Mouse (Mus musculus): ENCODE measurements around the gene Atf7. TPM values are rescaled to one million over a fixed set of nuclear protein-coding genes. Genes with fewer than 3 reads are reported as not detected.
"Not testable (repeated sequence)": the region's sequence is repeated elsewhere in the genome, so short reads cannot be mapped to it uniquely, and the experiment has no call there.

The Atf7 gene
- total RNA-seq, 1 experiment from 2014 or later: 74.3 TPM

DNA sequence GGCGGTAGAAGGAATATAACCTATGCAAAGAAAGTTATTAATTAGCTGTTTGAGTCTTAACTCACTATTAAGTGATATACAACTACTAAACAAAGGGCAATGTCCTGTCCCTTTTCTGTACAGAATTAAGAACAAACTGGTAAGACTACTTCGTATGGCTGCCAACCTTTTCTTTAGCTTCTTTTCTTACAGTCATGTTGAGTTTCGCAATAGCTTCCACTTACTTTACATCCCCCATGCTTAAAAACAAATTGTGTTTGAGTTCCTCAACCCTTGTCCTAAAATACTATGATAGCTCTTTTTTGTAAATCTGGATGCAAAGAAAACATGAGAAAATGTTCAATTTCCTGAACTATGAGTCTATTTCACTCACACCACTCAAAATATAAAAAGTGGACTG is 2.1 kb downstream of the Atf7 start:
- ATAC-seq (ENCODE audit: extremely low read depth, insufficient number of reproducible peaks, low FRiP score, poor library complexity, severe bottlenecking): no peak

GRCm38 (mm10) chr15:102622536-102622935 is 2.7 kb downstream of the Atf7 start:
- ATAC-seq (ENCODE audit: extremely low read depth, insufficient number of reproducible peaks, low FRiP score, poor library complexity, severe bottlenecking): no peak

GRCm38 (mm10) chr15:102620765-102621164 is 4.5 kb downstream of the Atf7 start:
- ATAC-seq (ENCODE audit: extremely low read depth, insufficient number of reproducible peaks, low FRiP score, poor library complexity, severe bottlenecking): no peak

DNA sequence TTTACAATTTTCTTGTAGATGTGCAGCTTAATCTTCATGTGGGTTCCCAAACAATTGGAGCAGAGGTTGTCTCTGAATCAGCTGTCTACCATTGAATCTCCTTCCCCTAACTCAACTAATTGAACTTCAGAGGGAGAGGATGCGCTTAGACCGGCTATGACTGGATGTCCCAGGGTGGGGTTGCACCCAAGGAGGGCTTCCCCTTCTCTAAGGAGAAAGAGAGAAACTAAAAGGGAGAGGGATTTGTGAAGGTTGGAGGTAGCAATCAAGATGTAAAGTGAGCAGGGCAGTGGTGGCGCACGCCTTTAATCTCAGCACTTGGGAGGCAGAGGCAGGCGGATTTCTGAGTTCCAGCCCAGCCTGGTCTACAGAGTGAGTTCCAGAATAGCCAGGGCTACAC is 5.8 kb downstream of the Atf7 start:
- ATAC-seq (ENCODE audit: extremely low read depth, insufficient number of reproducible peaks, low FRiP score, poor library complexity, severe bottlenecking): no peak

GRCm38 (mm10) chr15:102617654-102618053 is 7.6 kb downstream of the Atf7 start:
- peak; percentile 71; the same call in 1 of the 2 replicates for ATAC-seq (ENCODE audit: extremely low read depth, insufficient number of reproducible peaks, low FRiP score, poor library complexity, severe bottlenecking)

DNA sequence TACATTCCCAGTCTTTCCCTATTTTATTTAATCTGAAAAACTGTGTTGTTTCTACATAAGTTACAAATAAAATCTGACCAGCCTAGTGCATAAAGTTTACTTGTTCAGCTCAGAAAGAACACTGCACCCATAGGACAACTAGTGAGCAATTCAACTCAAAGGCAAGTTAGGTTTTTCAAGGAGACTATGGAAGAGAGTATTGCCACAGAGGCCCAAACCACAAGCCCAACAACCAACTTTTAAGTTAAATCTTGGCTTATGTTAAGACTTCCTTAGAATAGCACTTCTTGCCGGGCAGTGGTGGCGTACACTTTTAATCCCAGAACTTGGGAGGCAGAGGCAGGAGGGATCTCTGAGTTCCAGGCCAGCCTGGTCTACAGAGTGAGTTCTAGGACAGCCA is 9.1 kb downstream of the Atf7 start:
- no peak for ATAC-seq (ENCODE audit: extremely low read depth, insufficient number of reproducible peaks, low FRiP score, poor library complexity, severe bottlenecking)

DNA sequence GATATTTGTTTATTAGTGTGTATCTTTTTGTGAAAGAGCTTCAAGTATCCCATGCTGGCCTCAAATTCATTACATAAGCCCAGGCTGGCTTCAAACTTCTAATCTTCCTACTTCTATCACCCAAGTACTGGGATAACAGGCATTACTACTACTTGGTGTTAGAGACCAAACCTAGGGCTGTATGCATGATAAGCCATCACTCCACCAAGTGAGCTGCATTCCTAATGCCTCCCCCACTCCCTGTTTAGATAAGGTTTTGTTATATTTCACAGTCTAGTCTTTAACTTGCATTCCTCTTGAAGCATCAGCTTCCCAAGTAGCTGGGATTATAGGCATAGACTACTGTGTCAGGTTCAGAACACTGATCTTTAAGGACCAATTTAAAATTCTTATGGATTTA is 11.0 kb downstream of the Atf7 start:
- ATAC-seq (ENCODE audit: extremely low read depth, insufficient number of reproducible peaks, low FRiP score, poor library complexity, severe bottlenecking): no peak

GRCm38 (mm10) chr15:102612966-102613365 is 12.3 kb downstream of the Atf7 start:
- ATAC-seq (ENCODE audit: extremely low read depth, insufficient number of reproducible peaks, low FRiP score, poor library complexity, severe bottlenecking): no peak

DNA sequence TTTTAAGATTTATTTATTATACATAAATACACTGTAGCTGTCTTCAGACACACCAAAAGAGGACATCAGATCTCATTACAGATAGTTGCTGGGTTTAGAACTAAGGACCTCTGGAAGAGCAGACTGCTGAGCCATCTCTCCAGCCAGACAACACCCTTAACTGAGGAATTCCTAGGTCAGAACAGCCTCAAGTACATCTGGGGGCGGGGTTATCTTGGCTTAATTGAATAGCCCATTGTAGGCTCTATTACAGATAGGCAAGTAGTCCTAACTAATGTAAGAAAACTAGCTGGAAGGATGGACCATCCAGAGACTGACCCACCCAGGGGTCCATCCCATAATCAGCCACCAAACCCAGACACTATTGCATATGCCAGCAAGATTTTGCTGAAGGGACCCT is 16.7 kb downstream of the Atf7 start:
- not testable (repeated sequence) for ATAC-seq (ENCODE audit: extremely low read depth, insufficient number of reproducible peaks, low FRiP score, poor library complexity, severe bottlenecking)

DNA sequence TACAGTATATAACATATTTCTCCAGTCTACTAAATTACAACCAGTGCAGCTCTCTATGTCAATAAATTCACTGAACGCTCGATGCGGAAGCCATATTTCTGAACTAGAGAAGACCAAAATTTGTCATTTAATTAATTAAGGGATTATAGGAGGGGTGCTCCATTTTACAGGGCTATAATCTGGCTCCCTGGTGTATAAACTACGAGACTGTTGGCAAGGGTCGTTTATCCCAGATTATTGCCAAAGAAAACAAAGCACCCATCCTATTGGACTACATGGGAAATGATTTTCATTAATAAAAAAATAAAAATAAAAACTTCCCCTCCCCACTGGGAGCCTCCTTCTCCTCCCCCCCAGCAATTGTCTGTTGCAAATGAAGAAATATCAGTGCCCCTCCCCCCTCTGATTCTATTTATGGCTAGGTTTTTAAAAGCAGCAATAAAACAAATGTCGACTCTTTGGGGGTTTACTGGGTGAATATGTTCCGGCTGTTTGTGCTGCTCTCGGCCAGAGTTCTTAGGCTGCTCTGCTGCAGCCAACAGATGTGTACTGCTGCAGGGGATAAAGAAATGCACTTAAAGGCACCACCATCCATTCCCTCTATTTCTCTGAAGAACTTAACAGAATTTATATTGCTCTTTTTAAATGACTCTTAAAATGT is 31.1 kb downstream of the Atf7 start:
- ATAC-seq (ENCODE audit: extremely low read depth, insufficient number of reproducible peaks, low FRiP score, poor library complexity, severe bottlenecking): no peak

DNA sequence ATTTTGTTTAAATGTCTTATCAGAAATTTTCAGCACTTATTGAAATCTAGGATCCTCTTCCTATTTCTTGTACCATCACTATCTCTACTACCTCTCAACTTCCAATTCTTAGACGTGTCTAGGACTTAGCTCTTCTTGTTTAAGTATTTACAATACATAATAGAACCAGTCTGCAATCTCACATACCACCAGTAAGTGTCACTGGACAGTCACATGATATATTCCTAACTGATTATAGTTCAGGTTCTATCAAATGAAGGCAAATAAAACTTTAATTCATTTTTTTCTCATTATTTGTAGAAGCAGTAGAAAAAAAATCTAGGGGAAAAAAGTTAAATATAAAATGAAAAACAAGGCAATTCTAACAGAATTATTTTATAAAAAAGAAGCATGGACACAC is 32.6 kb downstream of the Atf7 start:
- ATAC-seq (ENCODE audit: extremely low read depth, insufficient number of reproducible peaks, low FRiP score, poor library complexity, severe bottlenecking): no peak

GRCm38 (mm10) chr15:102590567-102590966 is 34.7 kb downstream of the Atf7 start:
- ATAC-seq (ENCODE audit: extremely low read depth, insufficient number of reproducible peaks, low FRiP score, poor library complexity, severe bottlenecking): no peak

DNA sequence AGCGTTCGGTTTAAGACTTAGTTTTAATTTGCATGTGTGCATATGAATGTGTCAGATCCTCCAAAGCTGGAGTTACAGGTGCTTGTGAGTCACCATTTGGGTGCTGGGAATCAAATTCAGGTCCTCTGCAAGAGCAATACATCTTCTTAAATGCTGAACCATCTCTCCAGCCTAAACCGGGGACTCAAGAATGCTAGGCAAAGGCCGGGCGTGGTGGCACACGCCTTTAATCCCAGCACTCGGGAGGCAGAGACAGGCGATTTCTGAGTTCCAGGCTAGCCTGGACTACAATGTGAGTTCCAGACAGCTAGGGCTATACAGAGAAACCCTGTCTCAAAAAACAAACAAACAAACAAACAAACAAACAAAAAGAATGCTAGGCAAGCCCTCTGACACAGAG is 35.4 kb downstream of the Atf7 start:
- ATAC-seq (ENCODE audit: extremely low read depth, insufficient number of reproducible peaks, low FRiP score, poor library complexity, severe bottlenecking): no peak

- no peak for ATAC-seq (ENCODE audit: extremely low read depth, insufficient number of reproducible peaks, low FRiP score, poor library complexity, severe bottlenecking)
These were observed 39.8 kb downstream of the Atf7 start for GRCm38 (mm10) chr15:102585501-102585900.

GRCm38 (mm10) chr15:102583708-102584383 is 41.4 kb downstream of the Atf7 start:
- ATAC-seq (ENCODE audit: extremely low read depth, insufficient number of reproducible peaks, low FRiP score, poor library complexity, severe bottlenecking): no peak

- ATAC-seq (ENCODE audit: extremely low read depth, insufficient number of reproducible peaks, low FRiP score, poor library complexity, severe bottlenecking): no peak
These were observed 44.1 kb downstream of the Atf7 start for GRCm38 (mm10) chr15:102581205-102581604.

DNA sequence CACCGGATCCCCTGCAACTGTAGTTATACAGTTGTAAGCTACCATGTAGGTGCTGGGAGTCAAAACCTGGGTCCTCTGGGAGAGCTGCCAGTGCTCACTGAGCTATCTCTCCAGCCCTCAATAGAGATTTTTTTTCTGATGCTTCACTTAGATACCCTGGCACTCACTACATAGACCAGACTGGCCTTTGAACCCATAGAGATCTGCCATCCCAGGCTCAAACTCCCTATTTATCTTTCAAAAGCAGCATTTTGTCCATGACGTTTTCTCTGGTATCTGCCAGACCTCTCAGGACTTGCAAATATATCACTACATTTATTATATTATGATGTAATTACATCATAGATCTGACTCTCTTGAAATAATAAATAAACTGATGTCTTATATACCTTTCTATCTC is 46.9 kb downstream of the Atf7 start:
- ATAC-seq (ENCODE audit: extremely low read depth, insufficient number of reproducible peaks, low FRiP score, poor library complexity, severe bottlenecking): no peak

GRCm38 (mm10) chr15:102576972-102577371 is 48.3 kb downstream of the Atf7 start:
- ATAC-seq (ENCODE audit: extremely low read depth, insufficient number of reproducible peaks, low FRiP score, poor library complexity, severe bottlenecking): no peak

- ATAC-seq (ENCODE audit: extremely low read depth, insufficient number of reproducible peaks, low FRiP score, poor library complexity, severe bottlenecking): no peak
These were observed 53.2 kb downstream of the Atf7 start for GRCm38 (mm10) chr15:102572081-102572480.

DNA sequence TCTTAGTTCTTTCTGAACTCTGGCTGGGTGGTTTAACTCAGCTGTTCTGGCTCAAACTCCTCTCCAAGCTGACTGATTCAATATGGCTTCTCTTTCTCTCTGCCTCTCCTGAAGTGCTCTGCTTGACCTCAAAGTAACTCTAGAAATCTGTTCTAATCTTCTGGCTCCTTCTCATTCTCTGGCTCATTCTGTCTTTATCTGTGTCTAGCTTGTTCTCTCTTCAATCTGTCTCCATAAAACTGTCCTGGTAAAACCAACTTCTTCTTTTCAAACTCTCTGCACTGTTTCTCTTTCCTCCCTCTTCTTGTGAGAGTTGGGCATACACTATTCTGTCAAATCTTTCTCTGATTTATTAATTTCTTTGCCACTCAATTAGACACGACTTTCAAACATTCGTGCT is 57.4 kb downstream of the Atf7 start:
- ATAC-seq (ENCODE audit: extremely low read depth, insufficient number of reproducible peaks, low FRiP score, poor library complexity, severe bottlenecking): no peak

GRCm38 (mm10) chr15:102563681-102564080 is 61.6 kb downstream of the Atf7 start:
- ATAC-seq (ENCODE audit: extremely low read depth, insufficient number of reproducible peaks, low FRiP score, poor library complexity, severe bottlenecking): no peak
